Mouse (Mus musculus) layer of hippocampus, adult 9-10 months (tissue): ENCODE data around the gene 6430550D23Rik.
A peak's percentile ranks its signal among the peaks of the same experiment; 100 is the strongest.
"Not testable (repeated sequence)": the region's sequence is repeated elsewhere in the genome, so short reads cannot be mapped to it uniquely, and the experiment has no call there.

Source experiments
- DNase-seq: peaks from one replicate; pipeline ENCODE4 v3.0.0; 2022; ENCODE audit warnings: low spot score

Gene 6430550D23Rik

GRCm38 (mm10) chr2:155952006-155952405 lies 55.8 kb downstream of the 6430550D23Rik start:
- peak; percentile 71 for DNase-seq

DNA sequence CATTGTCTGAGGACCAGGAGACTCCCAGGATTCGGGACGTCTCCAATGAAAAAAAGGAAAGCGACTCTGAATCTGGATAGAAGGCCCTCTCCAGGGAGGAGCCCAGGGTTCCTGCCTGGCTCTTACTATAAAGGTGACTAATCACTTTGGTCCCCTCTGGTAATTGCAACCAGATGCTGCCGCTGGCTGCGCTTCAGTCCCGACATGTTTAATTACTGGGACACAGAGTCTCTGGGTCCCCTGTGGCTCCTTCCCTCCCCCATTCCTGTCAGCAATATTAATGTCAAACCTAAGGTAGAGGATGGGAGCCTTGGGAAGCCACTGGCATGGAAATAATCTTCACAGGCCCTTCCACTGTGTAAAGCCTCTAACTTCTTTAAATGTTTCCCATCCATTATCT lies 58.4 kb downstream of the 6430550D23Rik start:
- no peak for DNase-seq

- DNase-seq = no peak
These were observed 60.3 kb downstream of the 6430550D23Rik start for GRCm38 (mm10) chr2:155947390-155948002.

DNA sequence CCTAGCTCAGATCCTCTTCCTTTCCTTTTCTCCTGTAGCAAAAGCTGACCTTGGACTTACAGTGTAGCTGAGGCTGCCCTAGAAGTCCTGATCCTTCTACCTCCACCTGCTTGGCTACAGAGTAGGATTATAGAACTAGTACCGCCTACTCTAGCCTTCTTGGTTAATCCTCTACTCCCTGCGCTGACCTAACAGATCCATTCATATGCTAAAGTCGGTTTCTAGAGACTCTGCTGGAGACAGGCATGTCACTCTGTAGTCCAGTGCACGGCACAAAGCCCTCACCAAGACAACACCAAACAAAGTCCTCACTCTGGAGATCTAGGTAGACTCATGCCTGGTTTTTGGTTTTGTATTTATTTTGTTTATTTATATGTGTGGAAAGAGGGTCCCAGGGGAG lies 61.3 kb downstream of the 6430550D23Rik start:
- no peak for DNase-seq

DNA sequence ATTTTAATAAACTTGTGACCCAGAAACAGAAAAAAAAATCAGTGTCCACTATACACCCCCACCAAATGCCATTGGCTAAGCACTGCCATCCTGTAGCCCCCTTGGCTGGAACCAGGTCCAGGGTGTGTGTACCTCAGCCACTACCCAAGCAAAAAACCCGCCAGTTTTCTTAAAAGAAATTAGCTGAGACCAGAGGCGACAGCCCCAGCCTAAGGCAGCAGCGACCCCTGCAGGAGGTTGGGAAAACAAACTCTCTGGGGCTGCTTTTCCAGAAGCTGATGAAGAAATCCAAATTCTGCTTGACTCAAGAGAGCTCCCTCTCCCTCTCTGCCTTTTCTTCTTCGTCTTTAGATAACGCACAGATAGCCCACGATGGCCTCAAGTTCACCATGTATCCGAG lies 61.7 kb downstream of the 6430550D23Rik start:
- DNase-seq = no peak

GRCm38 (mm10) chr2:155945580-155945979 lies 62.2 kb downstream of the 6430550D23Rik start:
- no peak for DNase-seq

DNA sequence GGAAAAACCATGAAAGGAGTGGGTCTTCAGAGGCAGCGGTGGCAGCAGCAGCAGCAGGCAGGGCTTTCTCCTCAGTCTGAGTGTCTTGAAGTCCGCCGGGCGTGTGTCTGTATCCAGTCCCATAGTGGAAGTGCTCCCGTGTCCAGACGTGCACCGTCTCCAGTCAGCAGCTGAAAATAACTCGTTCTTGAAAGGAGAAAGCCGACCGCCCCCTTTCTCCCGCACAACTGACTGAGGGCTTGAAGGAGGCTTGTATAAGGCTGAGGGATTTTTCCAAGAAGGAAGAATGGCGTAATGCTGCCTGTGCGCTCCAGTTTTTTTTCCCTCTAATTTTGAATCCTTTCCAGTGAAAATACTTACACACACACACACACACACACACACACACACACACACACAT lies 62.7 kb downstream of the 6430550D23Rik start, which contains the start of gene Gdf5:
Gene Gdf5 (minus strand): TSS at position 244 of the 400 bp plus-strand sequence.
- no peak for DNase-seq

DNA sequence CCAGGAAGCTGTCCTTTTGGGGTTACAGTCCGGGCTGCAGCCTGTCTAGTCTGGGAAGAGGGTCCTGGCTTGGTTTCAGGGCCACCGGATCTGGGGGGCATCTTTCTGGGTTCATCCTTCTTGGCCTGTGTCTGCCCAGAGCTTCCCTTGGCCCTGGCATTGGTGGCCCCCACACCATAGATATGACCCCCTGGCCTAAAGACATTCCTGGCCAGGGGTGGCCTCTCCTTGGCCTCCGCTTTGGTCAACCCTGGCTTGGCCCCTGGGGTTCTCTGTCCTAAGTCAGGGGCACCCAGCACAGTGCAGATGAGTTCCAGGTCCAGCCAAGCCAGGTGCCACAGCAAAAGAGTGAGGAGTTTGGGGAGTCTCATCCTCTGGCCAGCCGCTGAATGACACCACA lies 63.1 kb downstream of the 6430550D23Rik start:
- no peak for DNase-seq

DNA sequence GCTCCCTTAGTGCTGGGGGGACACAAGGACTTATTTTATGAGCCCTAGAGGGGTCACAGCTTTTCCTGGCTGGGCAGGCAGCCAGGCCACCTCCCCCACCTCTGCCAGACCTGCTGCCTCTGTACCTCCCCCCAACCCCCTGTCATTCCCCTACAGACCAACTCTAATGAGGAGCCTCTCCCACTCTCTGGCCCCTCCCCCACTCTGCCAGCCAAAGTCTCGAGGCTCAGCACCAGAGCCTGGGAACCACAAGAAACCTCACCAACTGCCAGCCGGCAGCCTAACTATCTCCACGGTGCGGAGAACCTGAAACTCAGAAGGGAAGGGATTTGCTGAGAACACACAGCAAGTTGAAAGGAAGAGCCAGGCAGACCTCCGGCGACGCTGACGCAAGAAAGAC lies 64.3 kb downstream of the 6430550D23Rik start:
- no peak for DNase-seq

DNA sequence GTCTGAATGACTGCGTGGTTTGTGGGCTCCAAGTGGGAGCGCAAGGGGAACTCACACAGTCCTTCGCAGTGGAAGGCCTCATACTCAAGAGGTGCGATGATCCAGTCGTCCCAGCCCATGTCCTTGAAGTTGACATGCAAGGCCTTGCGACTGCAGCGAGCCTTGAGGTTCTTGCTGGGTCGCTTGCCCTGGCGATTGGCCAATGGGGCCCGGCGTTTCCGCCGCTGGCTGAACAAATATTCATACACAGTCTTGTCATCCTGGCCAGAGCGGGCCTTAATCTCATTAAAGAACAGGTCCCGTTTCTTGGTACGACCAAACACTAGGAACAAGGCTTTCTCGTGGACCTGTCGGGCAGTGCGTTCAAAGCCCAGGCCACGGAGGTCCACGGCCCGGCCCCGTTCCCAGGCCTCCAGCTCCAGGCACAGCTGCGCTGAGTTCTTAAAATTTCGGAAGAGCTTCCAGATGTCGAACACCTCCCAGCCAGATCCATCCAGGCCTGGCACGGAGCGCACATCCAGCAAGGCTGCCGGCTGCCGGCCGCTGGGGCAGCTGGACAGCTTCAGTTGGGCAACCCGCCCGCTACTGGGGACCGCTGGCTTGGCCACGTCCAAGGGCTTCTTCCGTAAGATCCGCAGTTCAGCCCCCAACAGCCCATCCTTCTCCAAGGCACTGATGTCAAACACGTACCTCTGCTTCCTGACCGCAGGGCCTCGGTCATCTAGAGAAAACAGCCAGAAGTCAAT lies 65.9 kb downstream of the 6430550D23Rik start:
- DNase-seq = no peak

DNA sequence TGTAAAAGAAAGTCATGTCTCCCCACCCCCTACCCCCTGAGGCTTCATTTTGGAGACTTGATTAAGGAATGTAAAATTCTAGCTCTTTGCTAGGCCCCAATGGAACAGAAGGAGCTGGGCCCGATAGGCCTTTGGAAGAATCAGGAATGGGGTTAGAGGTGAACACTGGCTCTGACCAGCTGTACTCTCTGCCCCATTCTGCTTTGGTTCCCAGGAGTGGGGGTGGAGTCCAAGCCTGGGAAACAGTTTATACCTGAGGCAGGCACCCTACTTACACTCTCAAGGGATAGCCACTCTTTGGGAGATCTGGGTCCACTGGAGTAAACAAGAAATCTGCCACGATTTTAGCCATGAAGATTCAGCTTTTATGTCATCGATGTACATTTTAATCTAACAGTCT lies 67.1 kb downstream of the 6430550D23Rik start, which contains the start of gene Gm15557:
Gene Gm15557 (plus strand): TSS at position 48 of the 400 bp plus-strand sequence.
- DNase-seq = no peak

GRCm38 (mm10) chr2:155939897-155940529 lies 67.8 kb downstream of the 6430550D23Rik start:
- DNase-seq = no peak

DNA sequence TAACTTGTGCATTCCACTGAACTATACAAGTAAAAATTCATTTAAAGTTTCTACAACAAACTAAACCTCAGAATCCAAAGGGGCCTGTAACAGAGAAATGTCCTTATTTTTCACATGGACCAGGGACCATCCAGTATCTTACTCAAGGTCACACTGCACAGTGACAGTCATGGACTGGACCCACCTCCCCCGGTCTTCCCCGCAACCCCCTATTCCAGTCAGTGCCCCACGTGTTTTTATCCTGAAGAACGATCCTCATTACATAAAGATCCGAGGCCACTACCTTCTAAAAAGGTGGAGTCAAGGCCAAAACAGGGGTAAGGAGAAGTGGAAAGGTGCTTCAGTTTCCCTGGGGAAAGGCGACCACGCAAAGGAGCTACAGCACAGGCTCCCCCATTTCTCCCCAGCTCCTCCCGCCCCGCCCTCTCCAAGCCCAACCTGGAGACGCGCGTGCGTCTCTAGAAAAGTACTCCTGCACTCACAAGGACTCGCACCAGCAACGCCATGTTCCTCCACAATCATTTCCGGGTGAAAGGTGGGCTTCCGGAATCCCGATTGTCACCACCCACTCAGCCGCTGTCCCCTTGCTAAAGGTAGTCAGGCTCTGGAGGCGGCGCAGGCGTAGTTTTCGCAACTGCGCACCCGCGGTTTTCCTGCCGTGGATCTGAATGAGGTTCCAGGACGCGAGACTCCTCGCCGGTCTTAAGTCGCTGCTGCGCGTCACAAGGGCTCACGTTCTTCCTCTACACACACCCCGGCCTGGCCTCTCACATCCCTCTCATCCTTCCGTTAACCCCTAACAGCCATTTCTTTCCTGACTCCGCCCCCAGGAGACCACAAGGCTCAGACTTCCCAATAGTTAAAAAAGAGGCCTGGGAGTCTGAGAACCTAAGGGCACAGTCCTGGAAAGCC lies 78.0 kb downstream of the 6430550D23Rik start, which contains the start of gene Uqcc1:
Gene Uqcc1 (minus strand): TSS at position 780 of the 912 bp plus-strand sequence.
- peak; percentile 91 for DNase-seq

GRCm38 (mm10) chr2:155928711-155929345 lies 78.9 kb downstream of the 6430550D23Rik start:
- DNase-seq = no peak

DNA sequence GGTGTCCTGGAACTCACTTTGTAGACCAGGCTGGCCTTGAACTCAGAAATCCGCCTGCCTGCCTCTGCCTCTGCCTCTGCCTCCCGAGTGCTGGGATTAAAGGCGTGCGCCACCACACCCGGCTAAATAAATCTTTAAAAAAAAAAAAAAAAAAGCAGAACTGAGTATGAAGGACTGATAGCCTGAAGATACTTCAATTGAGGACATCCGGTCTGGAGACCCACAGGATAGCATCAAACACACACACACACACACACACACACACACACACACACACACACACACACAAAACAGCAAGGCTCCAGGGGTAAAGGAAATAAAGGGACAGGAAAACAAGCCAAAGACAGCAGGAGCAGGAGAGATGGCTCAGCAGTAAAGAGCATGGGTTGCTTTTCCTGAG lies 82.6 kb downstream of the 6430550D23Rik start:
- not testable (repeated sequence) for DNase-seq
